Mouse (Mus musculus) spleen, embryonic (tissue): ENCODE results near the gene Has3.

Source experiments
- CTCF ChIA-PET: fragments of 350-600 bp; sonication (Branson Sonifier 250); formaldehyde crosslinking; loops from one replicate; lab custom pipeline; 2022; lab: Charles Lee

Has3 gene

DNA sequence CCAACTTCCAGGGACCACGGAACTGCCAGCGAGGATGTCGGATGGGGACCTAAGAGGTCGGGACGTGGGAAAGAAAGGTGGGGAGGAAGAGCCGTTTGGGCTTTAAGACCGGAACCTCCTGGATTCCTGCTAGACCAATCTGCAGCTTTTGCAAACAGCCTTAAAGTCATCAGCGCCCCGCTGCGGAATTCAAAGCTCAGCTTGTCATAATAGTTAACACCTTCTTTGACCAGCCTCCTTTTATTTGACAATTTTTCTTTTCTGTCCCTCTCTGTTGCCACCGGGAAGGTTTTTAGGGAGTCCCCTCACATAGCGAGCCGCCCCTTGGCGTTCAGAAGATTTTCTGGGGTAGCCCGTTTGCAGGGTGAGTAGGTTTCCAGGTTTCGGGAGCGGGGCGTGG lies at the start of gene Has3:
Has3 (plus strand) TSS at position 192 of the 400 bp plus-strand sequence.
- CTCF ChIA-PET, result no interaction called here

DNA sequence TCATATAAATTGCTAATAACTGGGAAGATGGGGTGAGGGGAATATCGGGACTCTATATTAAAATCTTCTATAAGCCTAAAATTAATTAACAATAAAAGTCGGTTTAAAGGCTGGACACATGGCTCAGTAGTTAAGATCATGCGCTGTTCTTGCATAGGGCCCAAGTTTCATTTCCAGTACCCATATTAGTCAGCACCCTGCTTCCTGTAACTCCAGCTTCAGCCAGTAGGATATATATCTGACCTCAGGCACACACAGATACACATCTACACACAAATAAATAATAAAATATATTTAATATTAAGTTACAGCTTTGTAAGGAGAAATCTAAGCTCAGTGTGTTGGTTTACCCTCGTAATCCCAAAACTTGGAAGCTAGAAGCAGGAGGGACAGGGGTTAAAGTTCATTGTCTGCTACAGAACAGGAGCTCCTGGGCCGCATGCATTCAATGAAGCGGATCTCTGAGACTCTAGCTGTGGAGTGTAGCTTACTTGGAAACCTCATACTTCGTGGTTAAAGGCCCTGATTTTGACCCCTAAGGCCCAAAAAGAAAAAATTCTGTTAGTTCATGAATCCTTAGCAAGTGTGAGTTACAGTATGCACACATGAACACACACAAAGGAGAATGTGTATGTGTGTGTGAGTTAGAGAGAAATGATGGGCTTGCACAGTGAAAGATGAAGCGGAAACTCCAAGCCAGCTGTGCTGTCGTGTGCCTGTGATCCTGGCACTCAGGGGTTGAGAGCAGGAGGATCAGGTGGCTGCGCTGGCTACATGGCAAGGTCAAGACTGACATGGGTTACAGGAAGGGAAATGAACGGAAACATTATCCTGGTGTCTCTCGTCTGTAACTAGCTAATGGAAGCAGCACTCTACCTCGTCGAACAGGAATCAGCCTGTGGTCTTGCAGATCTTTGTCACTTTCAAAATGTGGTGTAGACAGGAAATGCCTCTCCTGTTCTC lies 49.2 kb upstream of the Has3 start:
- CTCF ChIA-PET, result no interaction called here

DNA sequence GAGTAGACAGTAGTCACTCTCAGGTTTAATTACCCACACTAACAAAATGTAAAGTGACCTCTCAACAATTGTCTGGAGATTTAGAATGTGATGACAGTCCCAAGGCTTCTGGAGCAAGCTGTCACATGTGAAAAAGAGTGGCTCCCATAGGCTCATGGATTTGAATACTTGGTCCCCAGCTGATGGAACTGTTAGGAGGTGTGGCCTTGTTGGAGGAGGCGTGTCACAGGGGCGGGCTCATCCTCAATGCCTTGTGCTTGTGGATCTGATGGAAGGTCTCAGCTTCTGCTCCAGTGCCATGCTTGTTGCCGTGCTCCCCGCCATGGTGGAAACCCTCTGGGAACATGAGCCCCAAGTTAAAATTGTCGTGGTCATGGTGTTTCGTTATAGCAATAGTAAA lies 41.1 kb upstream of the Has3 start:
- CTCF ChIA-PET, result no interaction called here

DNA sequence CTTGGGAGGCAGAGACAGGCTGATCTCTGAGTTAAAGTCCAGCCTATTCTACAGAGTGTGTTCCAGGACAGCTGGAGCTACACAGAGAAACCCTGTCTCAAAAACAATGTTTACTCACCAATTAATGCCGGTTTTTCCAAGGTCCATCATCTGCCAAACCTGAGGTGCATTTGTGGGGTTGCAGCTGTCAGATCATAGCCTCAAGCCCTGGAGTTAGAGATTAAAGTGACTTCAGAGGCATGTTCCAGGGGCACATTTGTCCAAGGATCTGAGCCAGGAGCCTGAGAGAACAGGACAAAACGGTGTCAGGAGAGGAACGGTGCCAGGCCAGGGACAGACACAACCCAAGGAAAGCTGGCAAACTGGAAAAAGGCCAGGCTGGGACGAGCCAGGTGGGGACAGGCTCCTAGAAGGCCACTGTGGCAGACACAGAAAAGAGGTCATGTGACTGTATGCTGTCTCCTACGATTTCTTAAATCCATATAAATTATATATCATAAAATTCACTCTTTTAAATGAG lies 40.5 kb upstream of the Has3 start:
- CTCF ChIA-PET, result no interaction called here

DNA sequence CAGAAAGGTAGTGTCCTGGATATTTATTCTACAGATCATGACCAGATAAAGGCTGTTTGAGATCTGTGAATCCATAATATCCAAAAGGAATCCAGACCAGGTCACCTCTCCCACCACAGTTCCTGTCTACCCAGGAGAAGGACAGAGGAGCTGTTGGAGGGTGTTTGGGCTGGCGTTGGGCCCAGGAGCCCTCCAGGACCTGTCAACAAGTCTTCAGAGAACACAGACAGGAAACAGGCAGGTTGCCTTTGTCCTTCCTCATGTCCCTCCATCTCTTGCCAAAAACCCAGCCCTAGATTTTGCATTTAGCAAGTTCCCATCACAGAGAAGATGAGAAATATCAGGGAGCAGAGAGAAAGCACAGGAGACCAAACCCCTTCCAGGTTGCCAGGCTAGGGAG lies 35.1 kb upstream of the Has3 start:
- CTCF ChIA-PET, result no interaction called here

DNA sequence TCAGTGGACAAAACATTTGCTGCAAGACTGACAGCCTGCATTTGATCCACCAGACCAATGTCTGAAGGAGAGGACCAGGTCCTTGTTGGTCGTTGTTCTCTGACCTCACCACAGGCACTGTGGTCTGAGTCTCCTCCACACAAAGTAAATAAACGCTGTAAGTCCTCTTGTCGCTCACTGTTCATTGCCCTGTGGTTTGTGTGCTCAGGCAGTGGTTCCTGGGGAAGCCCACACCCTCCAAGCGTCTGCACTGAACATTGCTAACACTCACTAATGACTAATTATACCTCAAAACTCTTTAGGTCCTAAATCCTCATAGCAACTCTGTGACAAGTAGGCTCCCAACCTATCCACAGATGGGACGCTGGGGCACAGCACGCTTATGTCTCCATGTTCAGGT lies 33.5 kb upstream of the Has3 start:
- CTCF ChIA-PET, result no interaction called here

DNA sequence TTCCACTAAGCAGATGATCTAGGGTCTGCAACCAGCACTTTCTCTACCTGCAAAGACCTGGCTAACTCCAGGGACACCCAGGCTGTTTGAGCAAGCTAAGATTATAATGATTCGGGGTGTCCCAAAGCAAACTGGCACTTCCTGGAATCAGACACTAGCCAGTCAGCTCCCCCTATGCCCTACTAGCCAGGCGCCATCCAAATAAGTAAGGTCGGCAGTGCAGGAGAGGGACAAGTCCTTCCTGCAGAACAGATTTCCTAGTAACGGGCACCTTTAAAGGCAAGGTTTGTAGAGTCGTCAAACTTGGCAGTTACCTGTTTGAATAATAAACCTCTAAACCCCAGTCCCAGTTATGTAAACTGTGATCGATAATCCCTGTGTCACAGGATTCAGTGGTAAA lies 31.2 kb upstream of the Has3 start:
- CTCF ChIA-PET, result no interaction called here

DNA sequence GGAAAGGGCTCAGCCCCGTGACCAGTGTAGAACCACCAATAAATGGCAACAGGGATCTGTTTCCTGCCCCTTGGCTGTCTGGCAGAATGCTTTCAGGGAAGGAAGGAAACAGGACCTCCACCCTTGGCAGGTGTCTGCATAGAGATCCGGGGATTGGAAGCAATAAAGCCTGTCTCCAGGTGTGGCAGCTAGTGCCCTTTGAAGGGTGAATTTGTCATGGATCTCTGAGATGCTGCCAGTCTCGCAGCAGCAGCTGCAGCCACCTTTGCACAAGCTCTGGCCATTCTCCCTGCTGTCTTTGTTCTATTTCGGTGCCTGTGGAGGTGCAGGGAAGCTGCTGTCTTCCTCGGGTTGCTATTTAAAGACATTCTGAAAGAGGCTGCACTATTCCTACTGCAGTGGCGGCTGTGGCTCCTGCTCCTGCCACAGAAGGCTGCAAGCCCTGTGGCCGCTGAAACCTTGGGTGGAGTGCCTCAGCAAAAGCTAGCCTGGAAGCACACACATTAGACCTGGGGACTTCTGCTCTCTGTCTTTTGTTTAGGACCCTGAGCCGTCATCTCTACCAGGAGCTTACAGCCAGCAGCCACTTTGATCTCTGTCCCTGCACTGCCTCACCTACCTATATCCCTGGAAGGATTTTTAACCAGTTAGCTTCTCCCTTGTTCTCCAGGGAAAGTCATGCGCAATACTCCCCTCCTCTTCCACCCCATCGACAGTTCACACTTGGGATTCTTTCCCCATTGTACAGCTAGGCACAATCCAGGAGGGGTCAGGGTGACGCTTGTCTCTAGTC lies 30.6 kb upstream of the Has3 start:
- CTCF ChIA-PET, result no interaction called here

DNA sequence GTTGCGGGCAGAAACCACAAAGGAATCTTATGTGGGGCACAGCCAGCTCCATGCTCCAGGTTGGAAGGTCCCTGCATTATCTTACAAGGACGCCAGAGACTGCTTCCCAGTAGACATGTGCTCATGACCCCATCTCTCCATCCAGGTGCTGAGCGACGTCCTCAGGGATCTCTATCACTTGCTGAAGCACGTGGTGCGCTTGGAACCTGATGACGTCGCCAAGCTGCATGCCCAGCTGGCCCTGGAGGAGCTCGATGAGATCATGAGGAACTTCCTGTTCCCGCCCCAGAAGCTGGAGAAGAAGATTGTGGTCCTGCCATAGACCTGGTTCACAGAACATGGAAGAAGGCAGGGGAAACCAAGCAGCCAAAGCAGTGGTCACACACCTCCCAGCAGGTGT lies 20.0 kb upstream of the Has3 start:
- CTCF ChIA-PET, result no interaction called here

DNA sequence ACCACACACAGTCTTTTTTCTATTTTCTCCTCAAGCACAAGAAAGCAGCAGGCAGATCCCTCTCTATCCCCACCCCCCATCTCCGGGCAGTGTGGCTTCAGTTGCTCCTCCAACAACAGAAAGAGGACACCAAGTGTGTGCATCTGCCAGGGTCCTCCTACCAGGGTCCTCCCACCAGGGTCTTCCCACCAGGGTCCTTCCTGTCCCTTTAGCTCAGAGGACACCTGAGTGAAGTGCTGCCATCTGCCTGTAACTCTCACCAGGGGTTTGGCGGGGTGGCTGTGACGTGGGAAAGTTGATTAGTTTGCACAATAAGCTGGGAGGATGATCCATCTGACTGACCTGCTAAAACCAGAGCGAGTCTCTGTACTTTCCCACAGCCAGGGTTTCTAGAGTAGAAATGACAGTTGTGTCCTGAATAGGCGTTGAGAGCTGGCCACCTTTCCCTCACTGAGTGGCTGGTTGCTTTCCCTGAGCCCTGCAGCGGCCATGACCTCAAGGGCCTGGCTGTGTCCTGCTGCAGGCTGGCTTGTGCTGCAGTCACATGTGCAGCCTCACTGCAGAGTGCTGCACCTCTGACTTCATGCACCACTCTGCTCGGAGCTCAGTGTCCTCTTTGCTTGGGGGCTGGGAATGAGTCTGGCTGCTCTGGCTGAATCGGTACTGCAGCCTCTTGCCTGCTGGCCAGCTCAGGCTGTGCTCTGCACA lies 15.4 kb upstream of the Has3 start:
- CTCF ChIA-PET, result no interaction called here

DNA sequence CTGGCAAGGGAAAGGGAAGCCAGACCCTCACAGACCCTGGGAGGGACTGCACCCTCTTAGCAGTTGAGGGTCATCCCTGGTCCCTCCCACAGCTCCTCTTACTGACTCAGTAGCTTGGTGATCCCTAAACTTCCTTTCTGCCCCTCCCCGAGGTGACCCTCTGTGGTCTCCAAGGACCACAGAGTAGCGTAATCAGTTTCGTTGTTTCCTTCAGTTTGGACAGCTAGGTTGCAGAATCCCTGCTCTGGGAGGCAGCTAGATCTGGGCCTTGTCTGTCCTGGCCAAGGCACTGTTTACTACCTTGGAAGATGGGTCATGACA lies 14.8 kb upstream of the Has3 start:
- CTCF ChIA-PET, result no interaction called here

DNA sequence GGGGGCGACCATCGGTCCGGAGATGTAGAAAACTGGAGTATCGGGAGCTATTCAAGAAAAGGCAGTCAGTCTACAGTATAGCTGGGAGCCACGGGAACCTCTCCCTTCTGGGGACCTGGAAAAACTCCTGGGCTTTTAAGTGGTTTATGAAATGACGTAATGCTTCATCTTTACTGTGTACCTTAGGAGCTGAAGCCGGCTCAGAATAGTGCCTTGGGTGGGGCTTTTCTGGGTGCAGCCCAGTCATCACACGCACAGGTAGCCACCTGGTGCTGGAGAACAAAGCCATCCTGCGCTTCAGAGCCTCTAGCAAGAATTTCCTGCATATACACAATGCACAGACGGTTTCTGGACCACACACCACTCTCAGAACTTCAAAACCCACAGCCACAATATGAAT lies 7.2 kb upstream of the Has3 start:
- CTCF ChIA-PET, result no interaction called here

DNA sequence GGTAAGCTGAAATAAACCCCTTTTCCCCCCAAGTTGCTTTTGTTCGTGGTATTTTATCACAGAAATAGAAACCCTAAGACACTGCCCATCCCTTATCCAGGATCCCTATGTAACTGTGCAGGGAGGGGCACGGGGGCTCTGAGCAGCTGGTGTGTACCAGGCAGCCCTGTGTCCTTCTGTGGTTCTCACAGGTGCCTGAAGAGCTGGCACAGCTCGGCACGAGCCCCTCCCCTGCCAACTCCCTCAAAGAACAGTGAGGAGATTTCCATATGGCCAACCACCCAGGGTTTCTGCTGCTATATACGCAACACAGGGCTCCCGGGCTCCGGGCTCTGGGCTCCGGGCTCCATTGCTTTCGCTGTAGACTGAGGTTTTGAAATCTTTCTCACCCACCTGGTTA lies 4.7 kb upstream of the Has3 start:
- CTCF ChIA-PET, result no interaction called here

DNA sequence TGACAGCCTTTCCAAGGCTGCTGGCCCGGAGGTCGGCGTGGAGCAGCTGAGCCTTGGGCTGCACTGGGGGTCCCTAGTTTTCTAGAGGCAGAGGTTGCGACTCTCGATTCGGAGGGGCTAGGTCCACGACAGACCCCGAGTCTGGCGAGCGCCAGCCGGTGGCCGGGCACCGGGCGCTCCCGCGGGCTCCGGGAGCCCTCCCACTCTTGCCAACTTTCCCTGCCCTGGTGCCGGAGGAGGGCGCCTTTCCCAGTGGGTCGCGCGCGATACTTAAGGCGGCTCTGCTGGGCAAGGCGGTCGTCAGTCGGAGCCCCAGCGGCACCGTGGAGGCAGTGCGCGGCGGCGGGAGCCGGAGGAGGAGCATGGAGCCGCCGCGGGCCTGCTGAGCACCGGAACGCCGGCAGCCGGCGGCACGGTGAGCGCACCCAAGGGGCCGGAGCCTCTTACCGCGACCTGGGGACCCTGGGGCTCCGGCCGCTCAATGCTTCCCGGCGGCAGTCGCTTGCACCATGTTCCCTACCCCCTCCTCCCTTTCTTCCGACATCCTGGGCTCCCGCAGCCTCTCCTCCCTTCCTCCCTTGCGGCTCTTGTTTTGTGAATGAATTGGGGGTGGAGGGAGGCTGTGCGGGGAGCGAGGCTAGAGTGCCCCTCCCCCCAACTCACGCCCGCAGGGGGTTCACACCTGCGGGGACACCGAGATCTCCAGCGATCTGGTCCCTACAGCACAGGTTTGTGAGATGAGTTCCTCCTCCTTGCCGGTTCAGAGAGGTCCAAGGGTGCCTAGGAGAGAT lies 690 bp downstream of the Has3 start:
- CTCF ChIA-PET, result no interaction called here

DNA sequence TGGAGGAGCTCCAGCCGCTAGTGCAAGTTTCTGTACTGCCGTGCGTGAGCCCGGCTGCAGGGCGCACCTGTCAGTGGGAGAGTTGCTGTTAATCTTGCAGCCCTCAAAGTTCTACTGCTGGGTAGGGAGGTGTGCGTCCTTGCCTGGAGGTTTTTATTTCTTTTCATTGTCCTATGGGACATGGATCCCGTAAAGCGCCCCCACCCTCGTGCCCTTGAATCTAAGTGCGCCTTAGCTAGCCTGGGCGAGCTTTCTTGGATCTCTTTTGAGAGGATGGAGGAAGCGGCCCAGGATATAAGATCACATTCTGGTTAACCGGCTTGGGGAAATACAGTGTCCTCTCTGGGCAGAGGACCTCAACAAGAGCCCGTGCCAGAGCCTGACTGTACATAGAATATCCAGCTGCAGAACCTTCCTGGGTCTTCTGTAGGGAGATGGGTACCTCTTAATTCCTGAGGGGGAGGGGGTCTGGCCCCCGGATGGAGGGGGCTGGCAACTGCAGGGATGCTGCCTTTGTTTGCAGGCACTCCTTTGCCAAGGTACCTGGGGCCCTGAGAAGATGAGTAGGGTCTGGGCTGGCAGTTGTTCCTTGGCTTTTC lies 1.4 kb downstream of the Has3 start:
- CTCF ChIA-PET, result no interaction called here

DNA sequence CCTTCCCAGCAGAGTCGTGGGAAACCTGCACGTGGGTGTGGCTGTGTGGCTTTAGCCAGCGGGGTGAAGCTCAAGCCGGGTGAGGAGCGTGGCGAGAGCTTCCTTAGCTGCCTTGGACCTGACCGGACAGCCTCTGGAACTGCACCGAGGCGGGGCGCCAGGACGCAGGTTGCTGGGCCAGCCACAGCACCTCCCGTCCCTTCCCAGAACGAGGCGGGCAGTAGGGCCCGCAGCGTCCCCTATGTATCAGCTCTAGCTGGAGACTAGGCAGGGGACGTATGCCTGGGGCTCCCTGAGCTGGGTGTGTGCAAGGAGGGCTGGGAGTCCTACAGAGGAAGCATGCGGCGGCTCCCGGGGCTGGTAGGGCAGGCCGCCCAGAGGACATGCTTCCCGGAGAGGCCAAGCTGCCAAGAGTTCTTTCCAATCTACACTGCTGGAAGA lies 1.9 kb downstream of the Has3 start:
- CTCF ChIA-PET, result no interaction called here

DNA sequence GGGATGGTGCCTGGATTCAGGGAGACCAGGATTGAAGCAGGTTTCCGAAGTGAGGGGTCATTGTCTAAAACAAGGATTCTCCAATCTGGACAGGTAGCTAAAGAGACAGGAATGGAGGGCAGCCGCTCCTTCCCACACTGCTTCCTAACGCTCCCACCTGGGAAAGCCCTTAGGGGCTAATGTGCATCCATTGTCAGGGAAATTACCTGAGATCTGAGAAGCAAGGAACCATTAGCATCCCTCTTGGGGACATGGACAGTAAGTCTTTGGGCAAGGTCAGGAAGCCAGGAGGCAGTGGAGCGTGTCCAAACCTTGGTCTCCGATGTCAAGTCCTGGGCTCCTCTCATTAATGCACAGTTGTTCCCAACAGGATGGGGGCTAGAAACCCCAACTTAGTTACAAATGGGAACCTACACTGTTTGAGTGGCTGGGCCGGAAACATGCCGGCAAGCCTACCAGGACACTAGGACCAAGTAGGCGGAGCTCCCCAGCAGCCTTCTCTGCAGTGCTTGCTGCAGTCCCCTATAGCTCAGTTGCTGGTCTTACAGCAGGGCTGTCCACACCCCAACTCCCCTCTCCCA lies 2.5 kb downstream of the Has3 start:
- CTCF ChIA-PET, result no interaction called here

DNA sequence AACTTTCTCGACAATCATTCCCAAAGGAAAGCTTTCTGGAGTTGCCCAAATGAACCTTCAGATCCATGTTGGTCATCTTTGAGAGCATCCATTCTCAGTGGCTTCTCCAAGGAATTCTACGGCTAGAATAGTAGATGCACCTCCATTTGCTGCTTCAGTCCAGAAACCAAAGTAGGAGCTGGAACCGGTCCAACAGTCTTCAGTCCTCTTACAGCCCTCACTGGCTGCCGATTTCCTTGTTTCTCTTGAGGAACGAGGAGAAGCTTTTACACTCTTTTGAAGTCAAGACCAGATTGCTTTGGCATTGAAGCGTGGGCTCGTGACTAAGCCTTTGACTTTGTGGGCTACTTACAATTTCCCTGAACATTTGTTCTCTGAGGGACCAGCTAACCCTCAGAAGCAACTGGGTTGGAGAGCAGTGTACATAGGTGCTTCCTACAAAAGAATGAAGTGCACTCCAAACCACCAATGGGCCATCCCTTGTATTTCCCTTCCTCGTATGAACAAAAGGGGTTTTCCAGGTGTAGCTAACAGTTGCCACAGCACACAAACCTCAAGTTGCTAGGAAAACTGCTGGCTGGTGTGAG lies 10.2 kb downstream of the Has3 start:
- CTCF ChIA-PET, result interaction anchor here (0.6 kb wide), 1 partner anchor 143 kb away, joined by 20 read pairs; no protein-coding TSS in a partner anchor

DNA sequence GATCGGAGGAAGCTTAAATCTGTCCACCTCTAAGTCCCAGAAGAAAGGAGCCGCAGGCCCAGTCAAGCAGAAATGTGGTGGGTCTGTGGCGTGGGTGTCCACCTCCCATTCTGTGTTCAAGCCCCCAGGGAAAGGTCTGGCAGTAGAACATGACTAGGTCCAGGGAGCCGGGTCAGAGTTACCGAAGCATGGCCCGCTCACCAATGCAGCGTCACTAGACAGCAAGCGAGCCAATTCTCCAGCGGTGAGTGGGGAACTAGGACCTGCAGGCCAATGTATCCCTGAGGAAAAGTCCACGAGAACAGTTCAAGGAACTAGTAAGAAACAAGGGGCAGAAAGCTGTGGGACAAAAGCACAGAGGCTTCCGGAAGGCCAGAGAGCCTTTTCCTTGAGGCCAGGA lies 14.1 kb downstream of the Has3 start:
- CTCF ChIA-PET, result interaction anchor here (0.6 kb wide), 1 partner anchor 126 kb away, joined by 11 read pairs; no protein-coding TSS in a partner anchor
